Mouse (Mus musculus): ENCODE data around the gene Scgb1b3.

- TF ChIP-seq CTCF (IDR thresholded peaks at IDR 0.05 in 2 of 3, conservative IDR thresholded peaks at IDR 0.05 in 1 of 3; ENCODE audit: control insufficient read depth in 1 of 3, insufficient read depth in 1 of 3, low read depth in 2 of 3, low read length in 3 of 3, poor library complexity in 1 of 3, severe bottlenecking in 1 of 3) (no peak), CHD2 (IDR thresholded peaks at IDR 0.05; ENCODE audit: low read length) (no peak)
Observed at GRCm38 (mm10) chr7:31375292-31375691, at the start of gene Scgb1b3.
